Mouse (Mus musculus) liver, postnatal 0 days (tissue): ENCODE results near the gene Zg16.

Experiments used
- CTCF ChIP-seq: sonication (generic); IDR thresholded peaks from 2 replicates; pipeline ENCODE4 v1.5.1; 2016; ENCODE audit warnings: antibody characterized with exemption, low read depth
- EP300 ChIP-seq: IDR thresholded peaks from 2 replicates; pipeline ENCODE4 v1.6.1; 2016; ENCODE audit warnings: antibody characterized with exemption, low read depth, mild to moderate bottlenecking

- TF ChIP-seq CTCF, result no peak
- no peak for TF ChIP-seq EP300
Observed at GRCm38 (mm10) chr7:127003620-127004019, 83.5 kb downstream of the Zg16 start.
